Mouse (Mus musculus) myocyte (in vitro differentiated cells): Measurements from ENCODE around the gene Atp2b4.

ENCODE experiments used
- CEBPB ChIP-seq: IDR thresholded peaks from 2 replicates; pipeline ENCODE4 v1.6.1; 2011; ENCODE audit warnings: mild to moderate bottlenecking, moderate library complexity; ENCODE audit not compliant: poor library complexity, insufficient read depth, severe bottlenecking
- E2F4 ChIP-seq: IDR thresholded peaks from one replicate; pipeline ENCODE4 v1.6.1; 2011; ENCODE audit warnings: mild to moderate bottlenecking, control low read depth, moderate library complexity; ENCODE audit not compliant: insufficient read depth
- MAX ChIP-seq: IDR thresholded peaks from one replicate; pipeline ENCODE4 v1.6.1; 2011; ENCODE audit warnings: low read depth, mild to moderate bottlenecking, control low read depth
- MYOG ChIP-seq, 3 experiments: IDR thresholded peaks; one replicate each; pipeline ENCODE4 v1.6.1; 2011; ENCODE audit warnings: control low read depth in 2 of 3, low read depth in 2 of 3, mild to moderate bottlenecking in 2 of 3; ENCODE audit not compliant: insufficient read length in 2 of 3, control insufficient read depth in 1 of 3, insufficient read depth in 1 of 3
- POLR2A ChIP-seq: IDR thresholded peaks from one replicate; pipeline ENCODE4 v1.6.1; 2011; ENCODE audit warnings: low read depth, mild to moderate bottlenecking, control low read depth, moderate library complexity; ENCODE audit not compliant: insufficient read length
- TCF12 ChIP-seq: IDR thresholded peaks from one replicate; pipeline ENCODE4 v1.6.1; 2011; ENCODE audit warnings: mild to moderate bottlenecking, control low read depth; ENCODE audit not compliant: poor library complexity, insufficient read depth, severe bottlenecking
- TCF3 ChIP-seq: IDR thresholded peaks from one replicate; pipeline ENCODE4 v1.6.1; 2011; ENCODE audit warnings: low read depth, control low read depth; ENCODE audit not compliant: insufficient read length
- USF1 ChIP-seq: IDR thresholded peaks from one replicate; pipeline ENCODE4 v1.6.1; 2011; ENCODE audit warnings: low read depth, mild to moderate bottlenecking, control low read depth, moderate library complexity

- no peak for TF ChIP-seq POLR2A
- TF ChIP-seq USF1, result no peak
- TF ChIP-seq E2F4, result no peak
- TF ChIP-seq TCF12, result no peak
- TF ChIP-seq MYOG (IDR thresholded peaks at IDR 0.05; ENCODE audit: control insufficient read depth in 1 of 3, insufficient read depth in 1 of 3, insufficient read length in 2 of 3, low read depth in 2 of 3), result no peak
- no peak for TF ChIP-seq MAX
- TF ChIP-seq TCF3, result no peak
- no peak for TF ChIP-seq CEBPB
These were observed 87.9 kb downstream of the Atp2b4 start for GRCm38 (mm10) chr1:133713009-133713370.
